Mouse (Mus musculus): Measurements from ENCODE around the gene Sctr. TPM values are rescaled to one million over a fixed set of nuclear protein-coding genes. Genes with fewer than 3 reads are reported as not detected.

Sctr gene
- polyA plus RNA-seq, 2 experiments: 0.03 TPM; not detected in 1

DNA sequence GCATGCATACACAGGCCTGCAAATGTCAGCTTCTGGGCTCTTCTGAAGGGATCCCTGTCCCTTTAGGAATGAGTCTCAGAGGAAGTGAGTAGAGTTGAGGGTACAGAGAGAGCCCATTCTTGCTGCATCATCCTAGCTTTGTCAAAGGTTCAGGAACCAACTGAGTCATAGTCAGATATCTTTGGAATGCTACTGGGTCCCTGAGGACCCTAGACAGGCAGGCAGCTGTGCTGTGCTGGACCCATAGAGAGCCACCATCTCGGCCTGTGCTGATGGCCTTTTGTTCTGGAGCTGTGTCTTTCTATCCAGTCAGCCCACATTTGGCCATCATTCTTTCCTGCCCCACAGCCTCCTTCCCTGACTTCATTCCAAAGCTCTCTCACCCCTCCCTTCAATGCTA lies 28.1 kb downstream of the Sctr start:
- Histone ChIP-seq H3K4me3 (ENCODE audit: insufficient read depth in 1 of 2, low read depth in 2 of 2, low read length in 2 of 2) (no peak overlapping the region), H3K27ac (no peak overlapping the region), H3K9me3 (ENCODE audit: control insufficient read depth, low read length) (no peaks in the 10 kb centered on the region), H3K9ac (replicated peaks) (no peak overlapping the region), H3K4me1 (replicated peaks; ENCODE audit: control insufficient read depth in 2 of 2, insufficient read depth in 2 of 2, low read length in 1 of 2) (peaks cover 0 to 5% of the 10 kb centered on the region in 2 experiments; a peak in 1 of 4 replicates), H3K36me3 (replicated peaks; ENCODE audit: control insufficient read depth, insufficient read depth, low read depth) (no peaks in the 10 kb centered on the region), H3K4me2 (ENCODE audit: low read depth) (no peak overlapping the region), H3K27me3 (ENCODE audit: control insufficient read depth, insufficient read depth, low read length) (no peaks in the 10 kb centered on the region)
- no peak for ATAC-seq (ENCODE audit: insufficient read depth)
- WGBS (ENCODE audit: insufficient replicate concordance): 47% methylated on average over 1 of the region's 1 CpGs
- no peak for DNase-seq (ENCODE audit: low read depth in 3 of 3, low spot score in 3 of 3)
- TF ChIP-seq CTCF (IDR thresholded peaks at IDR 0.05; ENCODE audit: low read depth) (no peak), EP300 (IDR thresholded peaks at IDR 0.05; ENCODE audit: low read depth) (no peak)

DNA sequence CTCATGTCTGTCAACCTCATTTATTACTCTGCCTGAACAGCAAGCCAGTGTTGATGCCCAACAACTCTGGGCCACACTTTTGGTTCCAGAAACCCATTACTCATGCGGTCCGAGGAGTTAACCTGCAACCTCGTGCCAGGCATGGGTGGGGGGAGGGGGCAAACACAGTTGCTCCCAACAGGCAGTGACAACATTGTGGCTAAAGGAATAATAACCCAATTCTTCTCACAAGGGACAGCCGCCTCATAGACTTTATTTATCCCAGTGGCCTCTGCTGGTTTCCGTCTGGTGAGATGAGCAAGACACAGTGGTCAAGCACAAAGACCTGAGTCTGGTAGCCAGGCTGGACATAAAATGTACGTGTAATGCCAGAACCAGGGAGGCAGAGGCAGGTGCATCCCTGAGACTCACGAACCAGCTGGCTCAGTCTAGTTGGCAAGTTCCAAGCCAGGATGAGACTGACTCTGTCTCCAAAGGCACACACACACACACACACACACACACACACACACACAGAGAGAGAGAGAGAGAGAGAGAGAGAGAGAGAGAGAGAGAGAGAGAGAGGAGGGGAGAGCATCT lies 28.9 kb downstream of the Sctr start:
- WGBS (ENCODE audit: insufficient replicate concordance): 56% methylated on average over 7 of the region's 7 CpGs
- peaks cover 0 to 5% of the 10 kb centered on the region in 2 experiments; a peak in 1 of 4 replicates for H3K4me1 ChIP-seq (replicated peaks; ENCODE audit: control insufficient read depth in 2 of 2, insufficient read depth in 2 of 2, low read length in 1 of 2)
- no peak overlapping the region for H3K9ac ChIP-seq (replicated peaks)

GRCm38 (mm10) chr1:120037021-120037683 lies 30.5 kb downstream of the Sctr start:
- Histone ChIP-seq H3K9me3 (ENCODE audit: control insufficient read depth, low read length) (no peaks in the 10 kb centered on the region), H3K4me2 (ENCODE audit: low read depth) (no peak overlapping the region), H3K27me3 (ENCODE audit: control insufficient read depth, insufficient read depth, low read length) (no peaks in the 10 kb centered on the region), H3K4me3 (ENCODE audit: insufficient read depth in 1 of 2, low read depth in 2 of 2, low read length in 2 of 2) (no peak overlapping the region), H3K27ac (no peak overlapping the region), H3K4me1 (replicated peaks; ENCODE audit: control insufficient read depth in 2 of 2, insufficient read depth in 2 of 2, low read length in 1 of 2) (peaks cover 0 to 5% of the 10 kb centered on the region in 2 experiments; a peak in 1 of 4 replicates), H3K9ac (replicated peaks) (no peak overlapping the region), H3K36me3 (replicated peaks; ENCODE audit: control insufficient read depth, insufficient read depth, low read depth) (no peaks in the 10 kb centered on the region)
- ATAC-seq (ENCODE audit: insufficient read depth) (no peak), DNase-seq (ENCODE audit: low read depth in 3 of 3, low spot score in 3 of 3) (no peak)
- TF ChIP-seq CTCF (IDR thresholded peaks at IDR 0.05; ENCODE audit: low read depth) (no peak), EP300 (IDR thresholded peaks at IDR 0.05; ENCODE audit: low read depth) (no peak)
- 59% methylated on average over 9 of the region's 9 CpGs for WGBS (ENCODE audit: insufficient replicate concordance)

More for the DNA sequence above, 28.9 kb downstream of the Sctr start:
- DNase-seq (ENCODE audit: low read depth in 3 of 3, low spot score in 3 of 3) (no peak), ATAC-seq (ENCODE audit: insufficient read depth) (no peak)
- no peak overlapping the region for H3K4me3 ChIP-seq (ENCODE audit: insufficient read depth in 1 of 2, low read depth in 2 of 2, low read length in 2 of 2)
- no peaks in the 10 kb centered on the region for H3K27me3 ChIP-seq (ENCODE audit: control insufficient read depth, insufficient read depth, low read length)
- no peaks in the 10 kb centered on the region for H3K36me3 ChIP-seq (replicated peaks; ENCODE audit: control insufficient read depth, insufficient read depth, low read depth)
- H3K9me3 ChIP-seq (ENCODE audit: control insufficient read depth, low read length): no peaks in the 10 kb centered on the region
- H3K27ac ChIP-seq: no peak overlapping the region
- no peak overlapping the region for H3K4me2 ChIP-seq (ENCODE audit: low read depth)
- TF ChIP-seq CTCF (IDR thresholded peaks at IDR 0.05; ENCODE audit: low read depth) (no peak), EP300 (IDR thresholded peaks at IDR 0.05; ENCODE audit: low read depth) (no peak)

- peaks cover 0 to 5% of the 10 kb centered on the region in 2 experiments; a peak in 1 of 4 replicates for H3K4me1 ChIP-seq (replicated peaks; ENCODE audit: control insufficient read depth in 2 of 2, insufficient read depth in 2 of 2, low read length in 1 of 2)
- no peak overlapping the region for H3K9ac ChIP-seq (replicated peaks)
- no peak overlapping the region for H3K4me3 ChIP-seq (ENCODE audit: insufficient read depth in 1 of 2, low read depth in 2 of 2, low read length in 2 of 2)
- no peaks in the 10 kb centered on the region for H3K36me3 ChIP-seq (replicated peaks; ENCODE audit: control insufficient read depth, insufficient read depth, low read depth)
- H3K27ac ChIP-seq: no peak overlapping the region
- DNase-seq (ENCODE audit: low read depth in 3 of 3, low spot score in 3 of 3) (no peak), ATAC-seq (ENCODE audit: insufficient read depth) (no peak)
- H3K9me3 ChIP-seq (ENCODE audit: control insufficient read depth, low read length): no peaks in the 10 kb centered on the region
- no peaks in the 10 kb centered on the region for H3K27me3 ChIP-seq (ENCODE audit: control insufficient read depth, insufficient read depth, low read length)
- no peak overlapping the region for H3K4me2 ChIP-seq (ENCODE audit: low read depth)
- TF ChIP-seq EP300 (IDR thresholded peaks at IDR 0.05; ENCODE audit: low read depth) (no peak), CTCF (IDR thresholded peaks at IDR 0.05; ENCODE audit: low read depth) (no peak)
- 36% methylated on average over 9 of the region's 9 CpGs for WGBS (ENCODE audit: insufficient replicate concordance)
Observed at GRCm38 (mm10) chr1:120038594-120038993, 31.9 kb downstream of the Sctr start.

DNA sequence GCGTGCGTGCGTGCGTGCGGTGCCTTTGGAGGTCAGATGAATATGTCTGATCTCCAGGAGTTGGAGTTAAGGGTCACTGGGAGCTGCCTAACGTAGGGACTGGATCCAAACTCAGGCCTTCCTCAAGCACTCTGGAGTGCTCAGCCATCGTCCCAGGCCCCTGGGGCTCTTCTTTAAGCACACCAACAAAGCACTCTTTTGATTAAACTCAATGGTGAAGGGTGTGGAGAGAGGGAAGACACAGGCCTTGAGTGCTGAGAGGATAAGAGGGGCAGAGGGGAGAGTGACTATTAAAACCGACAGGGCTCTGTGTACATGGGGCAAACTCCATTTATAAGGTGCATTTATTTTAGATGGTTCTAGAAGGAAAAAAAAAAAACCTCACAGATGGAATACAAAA lies 35.7 kb downstream of the Sctr start:
- Histone ChIP-seq H3K9me3 (ENCODE audit: control insufficient read depth, low read length) (no peaks in the 10 kb centered on the region), H3K4me3 (ENCODE audit: insufficient read depth in 1 of 2, low read depth in 2 of 2, low read length in 2 of 2) (no peak overlapping the region), H3K27me3 (ENCODE audit: control insufficient read depth, insufficient read depth, low read length) (no peaks in the 10 kb centered on the region), H3K27ac (no peak overlapping the region), H3K36me3 (replicated peaks; ENCODE audit: control insufficient read depth, insufficient read depth, low read depth) (no peaks in the 10 kb centered on the region), H3K9ac (replicated peaks) (no peak overlapping the region), H3K4me1 (replicated peaks; ENCODE audit: control insufficient read depth in 2 of 2, insufficient read depth in 2 of 2, low read length in 1 of 2) (peaks cover 0 to 1% of the 10 kb centered on the region in 2 experiments; a peak in 1 of 4 replicates), H3K4me2 (ENCODE audit: low read depth) (no peak overlapping the region)
- ATAC-seq (ENCODE audit: insufficient read depth): no peak
- no peak for DNase-seq (ENCODE audit: low read depth in 3 of 3, low spot score in 3 of 3)
- WGBS (ENCODE audit: insufficient replicate concordance): 68% methylated on average over 8 of the region's 8 CpGs
- TF ChIP-seq CTCF (IDR thresholded peaks at IDR 0.05; ENCODE audit: low read depth) (no peak), EP300 (IDR thresholded peaks at IDR 0.05; ENCODE audit: low read depth) (no peak)

All from liver, embryonic 14.5 days (tissue).